Mouse (Mus musculus) gastrocnemius, adult 8-10 months (tissue): ENCODE data around the gene Lexm. TPM values are rescaled to one million over a fixed set of nuclear protein-coding genes. Genes with fewer than 3 reads are reported as not detected.

ENCODE experiments used
- DNase-seq, 2 experiments: peaks; one replicate each; pipeline ENCODE4 v3.0.0; 2022; ENCODE audit warnings: low spot score in 2 of 2
- total RNA-seq, 4 experiments: library from RNA; stranded (reverse); gene quantifications; 2 replicates each; pipeline ENCODE4 v1.2.4; 2022

Gene Lexm
- not detected for total RNA-seq

- DNase-seq, result no peak
Observed at GRCm38 (mm10) chr4:106617056-106617455, at the start of gene Lexm. Gene Lexm (minus strand): TSS chr4:106617241.

- DNase-seq, result peak; percentile 69 to 77
Observed at GRCm38 (mm10) chr4:106666546-106666945, 49.5 kb upstream of the Lexm start.

GRCm38 (mm10) chr4:106665673-106666072 lies 48.6 kb upstream of the Lexm start:
- no peak for DNase-seq

DNA sequence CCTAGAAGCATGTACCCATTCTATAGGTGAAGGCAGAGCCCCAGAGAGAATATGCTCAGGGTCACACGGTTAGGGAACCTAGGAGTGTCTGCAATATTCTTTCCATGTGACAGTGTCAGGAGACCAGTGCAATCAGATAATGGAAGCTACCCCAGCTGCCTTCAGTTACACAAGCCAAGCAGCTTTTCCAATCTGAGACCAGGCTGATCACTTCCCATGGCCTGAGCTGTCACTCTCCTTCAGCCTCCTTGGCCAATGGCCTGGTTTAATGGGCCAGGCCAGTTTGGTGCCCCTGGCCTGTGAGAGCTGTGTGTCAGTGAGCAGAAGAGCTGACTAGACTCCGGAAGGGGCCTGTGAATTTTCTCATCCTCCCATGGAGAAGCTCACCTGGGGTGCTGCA lies 48.2 kb upstream of the Lexm start:
- DNase-seq, result no peak

DNA sequence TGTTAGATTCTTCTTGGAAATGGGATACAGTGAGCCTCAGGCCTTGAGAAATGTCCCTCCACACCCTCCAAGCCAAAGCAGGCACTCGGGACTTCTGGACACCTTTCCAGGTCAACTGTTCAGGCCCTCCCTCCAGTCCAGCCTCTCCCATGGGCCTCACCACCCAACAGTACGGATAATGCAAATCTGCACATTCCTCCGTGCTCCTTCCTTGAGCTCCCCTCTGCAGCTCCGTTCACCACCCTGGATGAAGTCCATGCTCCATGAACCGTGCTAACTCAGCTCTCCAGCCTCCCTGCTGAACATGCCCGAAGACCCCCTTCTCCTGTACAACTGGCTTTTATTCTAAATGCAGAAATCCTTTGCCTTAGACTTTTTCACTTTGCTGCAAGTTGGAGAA lies 47.7 kb upstream of the Lexm start:
- no peak for DNase-seq

GRCm38 (mm10) chr4:106663956-106664470 lies 47.0 kb upstream of the Lexm start:
- no peak for DNase-seq

DNA sequence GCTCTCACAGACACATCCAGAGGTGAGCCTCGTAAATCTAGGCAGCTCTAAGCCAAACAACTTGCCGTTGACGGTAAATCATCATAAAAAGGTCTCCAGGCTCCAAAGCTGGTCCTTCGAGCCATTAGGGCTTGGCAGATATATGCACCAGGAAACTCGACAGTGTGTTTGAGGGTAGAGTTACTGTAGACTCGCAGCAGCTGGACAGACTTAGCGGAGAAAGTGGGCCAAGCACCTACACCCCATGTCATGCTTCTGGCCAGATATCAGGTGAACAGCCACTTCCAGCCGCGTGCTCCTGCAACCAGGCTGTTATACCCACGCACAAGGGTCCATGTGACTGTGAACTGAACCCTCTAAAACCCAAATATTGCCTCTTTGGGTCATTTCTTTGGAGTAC lies 38.6 kb upstream of the Lexm start:
- DNase-seq, result peak in 1 of 2 experiments; percentile 44

DNA sequence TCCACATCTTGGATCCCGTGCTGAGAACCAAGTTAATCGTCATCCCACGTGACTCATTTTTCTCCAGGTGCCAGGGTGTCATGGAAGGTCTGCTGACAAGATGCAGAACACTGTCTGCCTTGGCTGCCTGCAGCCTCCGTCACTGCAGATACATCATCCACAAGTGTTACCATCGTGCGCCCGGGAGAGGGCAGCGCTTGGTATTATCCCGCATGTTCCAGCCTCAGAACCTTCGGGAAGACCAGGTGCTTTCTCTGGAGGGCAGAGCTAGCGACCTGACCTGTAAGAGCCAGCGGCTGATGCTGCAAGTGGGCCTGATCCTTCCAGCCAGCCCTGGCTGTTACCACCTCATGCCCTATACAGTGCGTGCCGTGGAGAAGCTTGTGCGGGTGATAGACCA lies 36.0 kb upstream of the Lexm start:
- DNase-seq, result no peak

- no peak for DNase-seq
Observed at GRCm38 (mm10) chr4:106652546-106652945, 35.5 kb upstream of the Lexm start.

DNA sequence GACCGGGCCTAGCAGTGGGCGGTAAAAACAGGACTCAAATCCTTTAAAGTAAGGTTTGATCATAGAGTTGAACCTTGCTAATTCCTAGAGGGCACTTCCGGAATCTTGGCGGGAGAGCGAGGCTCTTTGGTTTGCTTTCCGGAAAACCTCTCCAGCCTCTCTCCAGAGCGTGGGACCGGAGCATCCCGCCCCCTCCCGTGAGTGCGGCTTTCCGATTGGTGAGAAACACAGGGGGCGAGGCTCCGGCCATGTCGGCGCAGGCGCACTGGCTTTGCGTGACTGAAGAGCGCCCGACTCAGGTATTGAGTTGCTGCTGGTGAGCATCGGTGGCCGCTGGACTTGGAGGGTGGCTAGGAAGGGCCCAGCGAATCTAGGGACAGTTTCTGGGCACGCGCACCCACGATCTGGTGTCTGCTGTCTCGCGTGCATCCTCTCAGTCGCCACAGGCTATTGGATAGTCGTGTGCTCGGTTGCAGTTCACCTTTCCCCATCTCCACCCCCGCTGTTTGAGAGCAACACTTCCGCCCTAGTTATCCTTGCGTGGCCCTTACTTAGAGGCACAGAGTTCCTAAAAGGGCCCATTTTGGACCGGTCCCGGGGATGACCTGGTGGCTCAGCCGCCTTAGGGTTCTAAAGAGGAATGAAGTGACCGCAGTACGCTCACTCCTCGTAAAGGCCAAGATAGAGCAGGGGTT lies 33.9 kb upstream of the Lexm start, which contains the start of gene Pars2:
Pars2 (plus strand) TSS at position 237 of the 695 bp plus-strand sequence.
- peak; percentile 94 to 95 for DNase-seq

DNA sequence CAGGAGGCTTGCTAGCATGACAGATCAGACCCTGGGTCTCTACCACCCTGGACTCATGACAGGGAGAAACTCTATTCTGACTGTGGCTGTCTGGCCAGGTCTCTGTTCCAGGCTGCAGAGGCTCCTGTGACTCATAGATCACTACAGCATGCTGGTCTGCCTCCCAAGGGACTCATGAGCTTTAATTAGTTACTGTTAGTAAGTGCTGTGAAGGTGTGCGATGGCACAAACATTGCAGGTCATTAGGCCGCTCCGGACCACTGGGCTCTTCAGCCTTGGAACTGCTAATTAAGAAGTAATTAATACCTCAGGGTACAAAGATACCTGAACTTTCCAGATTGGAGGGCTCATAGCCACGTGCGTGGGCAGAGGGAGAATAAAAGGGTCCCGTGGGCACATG lies 30.1 kb upstream of the Lexm start:
- DNase-seq, result no peak

- no peak for DNase-seq
Observed at GRCm38 (mm10) chr4:106645797-106646196, 28.8 kb upstream of the Lexm start.

DNA sequence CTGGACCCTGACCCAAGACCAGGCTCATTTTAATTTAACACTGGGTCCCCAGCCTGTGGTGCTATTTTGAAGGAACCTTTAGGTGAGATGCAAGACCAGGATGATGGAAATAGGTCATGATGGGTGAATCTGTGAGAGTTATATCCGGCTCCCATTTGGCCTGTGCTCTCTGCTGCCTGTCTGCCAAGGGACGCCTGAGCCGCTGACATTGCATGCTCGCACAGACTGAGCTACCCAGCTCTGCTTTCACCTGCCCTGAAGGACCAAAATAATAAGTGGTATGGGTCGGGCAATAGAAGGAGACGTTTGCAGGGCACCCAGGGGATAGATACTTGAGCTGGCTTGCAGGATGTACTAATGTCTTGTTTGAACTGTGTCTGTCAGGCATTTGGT lies 27.2 kb upstream of the Lexm start:
- peak; percentile 58 to 59 for DNase-seq

GRCm38 (mm10) chr4:106643483-106644217 lies 26.6 kb upstream of the Lexm start:
- no peak for DNase-seq

GRCm38 (mm10) chr4:106634086-106634479 lies 17.0 kb upstream of the Lexm start:
- no peak for DNase-seq

DNA sequence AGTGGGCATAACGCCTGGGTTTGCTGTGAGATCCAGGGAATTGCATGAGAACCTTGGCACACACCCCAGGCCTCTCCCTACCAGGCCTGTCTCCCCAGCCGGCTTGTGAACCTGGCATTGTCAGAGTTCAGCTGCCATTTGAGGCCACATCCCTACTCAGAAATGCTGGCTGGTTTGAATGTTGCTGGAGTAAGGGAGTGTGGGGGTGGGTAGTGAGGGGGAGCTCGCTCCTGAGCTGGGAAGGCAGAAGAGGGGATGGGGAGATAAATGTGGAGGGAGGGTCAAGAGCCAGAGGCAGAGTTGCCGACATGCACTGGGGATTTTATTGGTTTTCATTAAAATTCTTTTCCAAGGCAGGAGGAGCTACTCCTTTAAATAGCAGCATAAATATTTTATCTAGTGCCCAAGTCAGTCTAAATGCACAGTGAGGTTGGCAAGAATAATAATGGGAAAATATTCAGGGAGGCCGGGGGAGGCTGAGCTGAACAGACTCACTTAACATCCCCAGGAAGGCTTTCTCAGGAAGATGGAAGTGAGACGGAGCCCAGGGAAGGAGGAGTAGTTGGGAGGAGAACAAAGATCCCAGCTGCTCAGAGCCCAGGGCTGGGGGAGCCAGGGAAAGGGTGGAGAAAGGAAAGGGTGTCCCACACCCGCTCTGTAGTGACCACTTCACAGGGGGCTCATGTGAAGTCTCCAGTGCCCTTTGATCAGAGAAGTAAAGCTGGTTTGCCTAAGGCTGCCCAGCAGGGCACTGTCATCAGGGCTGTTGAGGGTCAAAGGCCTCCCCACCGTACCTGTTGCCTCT lies 16.4 kb upstream of the Lexm start:
- no peak for DNase-seq

DNA sequence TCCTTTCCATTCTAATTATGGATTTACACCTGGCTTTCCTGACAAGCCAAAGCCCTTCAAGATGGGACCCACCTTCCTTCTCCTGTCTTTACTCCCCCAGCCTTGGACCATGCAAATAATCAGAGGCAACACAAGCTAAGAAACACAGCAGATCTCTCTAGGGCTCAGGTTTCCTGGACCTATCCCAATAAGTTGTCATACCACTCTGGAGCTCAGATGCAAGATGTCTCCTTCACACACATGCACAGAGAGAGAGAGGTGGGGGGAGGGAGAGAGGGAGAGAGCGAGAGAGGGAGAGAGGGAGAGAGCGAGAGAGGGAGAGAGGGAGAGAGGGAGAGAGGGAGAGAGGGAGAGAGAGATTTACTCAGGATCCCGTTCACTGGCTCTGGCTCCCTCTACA lies 15.3 kb upstream of the Lexm start:
- no peak for DNase-seq

DNA sequence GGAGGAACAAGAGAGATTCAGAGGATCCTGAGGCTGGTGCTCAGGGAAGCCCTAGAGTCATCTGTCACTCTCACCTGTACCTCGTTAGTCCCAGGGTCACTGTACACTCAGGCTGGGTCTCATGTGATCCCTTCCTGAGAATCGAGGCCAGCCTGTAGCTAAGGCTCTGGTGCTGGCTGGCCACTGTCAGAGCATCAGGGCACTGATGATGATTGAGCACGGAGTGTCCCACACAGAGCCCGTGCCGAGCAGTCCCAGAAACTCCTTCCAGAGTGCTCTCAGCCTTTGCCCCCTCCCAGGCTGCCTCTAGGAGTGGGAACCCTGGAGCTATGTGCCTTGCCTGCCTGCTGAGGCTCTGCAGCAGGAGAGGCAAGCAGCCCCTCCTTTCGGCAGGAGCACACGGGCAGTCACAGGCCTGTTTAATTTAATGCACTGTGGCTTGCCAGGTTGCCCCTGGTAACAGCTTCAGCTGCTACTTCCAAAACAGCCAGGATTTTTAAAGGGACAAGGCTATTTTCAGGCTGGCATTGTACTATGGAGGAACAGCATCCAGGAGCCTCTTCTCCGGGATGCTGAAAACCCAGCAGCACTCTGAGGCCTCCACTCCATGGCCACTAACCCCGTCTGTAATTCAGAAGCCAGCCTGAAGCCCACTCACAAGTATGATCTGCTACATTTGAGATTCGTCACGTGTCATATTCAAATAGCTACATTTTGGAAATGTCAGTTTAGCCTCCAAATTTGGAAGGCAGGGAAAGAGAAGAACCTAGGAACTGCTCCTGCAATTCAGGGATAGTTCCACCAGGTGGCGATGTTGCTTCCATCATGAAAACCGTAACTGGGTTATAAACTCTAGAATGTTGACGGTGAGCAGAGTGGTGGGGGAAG lies 13.5 kb upstream of the Lexm start:
- DNase-seq, result peak; percentile 31 to 37

- DNase-seq, result no peak
Observed at GRCm38 (mm10) chr4:106629374-106629773, 12.3 kb upstream of the Lexm start.

DNA sequence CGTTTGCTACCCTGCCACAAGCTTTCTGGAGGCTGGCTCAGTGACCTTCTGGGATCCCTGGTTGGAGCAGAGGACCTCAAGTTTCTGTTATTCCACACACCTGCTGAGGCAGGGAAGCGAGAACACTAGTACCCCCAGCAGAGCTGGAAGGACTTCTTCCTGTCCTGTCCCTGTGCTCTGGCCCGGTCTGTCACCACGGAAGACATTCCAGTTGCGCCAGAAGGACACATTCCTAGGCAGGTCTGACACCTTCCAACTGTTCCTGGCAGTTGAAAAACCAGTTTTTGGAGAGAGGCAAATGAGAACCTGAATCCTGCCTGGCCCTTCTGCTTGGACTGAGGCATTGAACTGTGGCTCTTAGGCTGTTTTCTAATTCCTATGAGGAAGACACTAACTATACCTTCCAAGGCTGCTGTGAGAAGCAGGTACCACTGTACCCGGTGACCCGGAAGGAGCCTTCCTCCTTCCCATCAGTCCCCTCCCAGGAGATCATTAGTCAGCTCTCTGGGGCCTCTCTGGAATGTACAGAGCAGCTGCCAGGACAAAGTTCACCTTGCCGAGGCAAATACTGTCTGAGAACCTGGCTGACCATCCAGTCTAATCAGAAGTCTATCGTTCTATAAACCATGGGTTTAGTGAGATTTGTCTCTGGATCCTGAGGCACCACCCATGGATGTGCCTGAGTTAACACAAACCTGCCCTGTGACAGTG lies 11.8 kb upstream of the Lexm start:
- no peak for DNase-seq
